Mouse (Mus musculus): ENCODE results near the gene Gm9573.

Gm9573 gene

DNA sequence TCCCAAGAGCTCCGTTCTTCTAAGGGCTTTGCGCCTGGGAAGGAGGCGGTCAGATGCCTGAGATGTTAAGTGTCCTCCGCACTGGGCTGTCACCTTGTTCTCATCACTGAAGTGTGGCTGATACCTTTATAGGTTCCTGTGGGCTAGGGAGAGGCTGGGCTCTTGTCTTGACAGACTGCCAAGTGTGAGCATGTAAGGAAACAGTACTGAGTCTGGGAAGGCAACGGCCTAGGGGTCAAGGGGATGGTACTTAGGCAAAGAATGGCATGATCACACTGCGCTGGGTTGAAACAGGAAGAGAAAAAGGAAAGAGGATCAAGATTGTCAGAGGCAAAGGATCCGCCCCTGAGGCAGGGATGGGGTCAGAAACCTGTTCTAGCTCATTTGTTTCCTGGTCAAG lies at the start of gene Gm9573:
Gene Gm9573, minus strand, starts transcription at position 101 of the 400 bp plus-strand sequence.
- in situ Hi-C loops (cut with MboI, MseI), result no loop called here

DNA sequence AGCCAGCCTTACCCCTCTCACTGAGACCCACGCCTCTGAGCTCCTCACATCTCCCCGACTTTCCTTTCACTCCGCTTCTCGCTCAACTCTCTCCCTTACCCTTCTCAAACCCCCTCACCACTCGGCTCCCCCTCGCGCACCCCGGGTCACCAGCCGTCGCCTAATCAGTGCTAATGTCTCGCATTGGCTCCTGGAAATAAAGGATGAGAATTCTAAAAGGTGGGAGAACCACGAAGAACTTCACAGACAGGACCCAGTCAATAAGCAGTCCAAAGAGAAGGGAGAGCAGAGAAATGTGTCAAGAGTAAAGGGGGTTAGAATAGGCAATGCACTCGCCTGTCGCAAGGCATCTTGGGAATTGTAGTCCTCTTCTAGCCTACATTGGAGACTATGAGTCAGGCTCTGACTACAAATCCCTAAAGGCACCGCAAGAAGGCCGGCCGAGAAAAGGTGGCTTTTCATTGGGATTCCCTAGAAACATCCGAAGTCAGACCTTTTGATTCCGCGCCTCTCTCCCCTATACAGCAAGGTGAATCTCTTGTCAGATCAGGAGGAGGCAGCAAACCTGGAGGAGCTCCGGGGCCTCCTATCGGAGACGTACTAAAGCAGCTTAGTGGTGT lies 47.1 kb upstream of the Gm9573 start, which contains the start of gene Gtf2h4:
Gene Gtf2h4, minus strand, starts transcription at position 324 of the 620 bp plus-strand sequence.
- in situ Hi-C loops (cut with MboI, MseI), result loop anchor here (5.0 kb wide), 1 partner anchor 34 kb away; no protein-coding TSS in a partner anchor

DNA sequence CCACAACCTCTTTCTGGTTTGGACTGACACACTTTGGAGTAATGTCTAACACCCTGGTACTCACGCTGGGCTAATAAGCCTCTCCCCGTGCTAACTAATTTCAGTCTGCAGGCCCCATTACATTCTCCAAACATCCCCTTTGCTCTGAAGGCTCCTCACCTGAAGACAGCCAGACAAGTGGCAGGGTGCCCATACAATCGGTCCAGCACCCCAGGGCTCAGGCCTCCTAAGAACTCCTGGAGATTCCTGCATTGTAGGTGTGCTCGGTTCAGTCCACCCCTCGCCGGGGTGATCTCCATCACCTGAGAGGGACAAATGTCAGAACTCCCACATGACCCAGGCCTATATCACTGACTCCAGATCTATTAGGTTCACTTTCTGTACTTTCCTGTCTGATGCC lies 46.1 kb upstream of the Gm9573 start:
- in situ Hi-C loops (cut with MboI, MseI), result loop anchor here (5.0 kb wide), 1 partner anchor 35 kb away; no protein-coding TSS in a partner anchor

DNA sequence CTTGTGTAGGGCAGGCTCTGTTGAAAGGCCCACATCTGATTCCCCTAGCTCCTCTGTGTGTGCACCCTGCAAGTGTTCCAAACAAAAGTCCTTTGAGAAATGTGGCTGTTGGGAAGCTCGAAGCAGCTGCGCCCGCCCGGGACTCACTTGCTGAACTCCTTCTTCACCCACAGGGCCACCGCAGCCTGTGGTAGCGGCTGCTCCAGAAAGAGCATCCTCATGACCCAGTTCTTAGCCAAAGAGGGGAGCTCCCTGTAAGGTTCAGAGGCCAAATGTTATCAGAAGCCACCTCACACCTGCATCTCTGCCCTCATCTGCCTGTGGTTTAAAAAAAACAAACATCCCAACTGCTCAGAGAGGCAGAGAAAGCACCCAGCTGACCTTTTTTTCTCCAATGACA lies 45.4 kb upstream of the Gm9573 start:
- in situ Hi-C loops (cut with MboI, MseI), result loop anchor here (5.0 kb wide), 1 partner anchor 35 kb away; no protein-coding TSS in a partner anchor

DNA sequence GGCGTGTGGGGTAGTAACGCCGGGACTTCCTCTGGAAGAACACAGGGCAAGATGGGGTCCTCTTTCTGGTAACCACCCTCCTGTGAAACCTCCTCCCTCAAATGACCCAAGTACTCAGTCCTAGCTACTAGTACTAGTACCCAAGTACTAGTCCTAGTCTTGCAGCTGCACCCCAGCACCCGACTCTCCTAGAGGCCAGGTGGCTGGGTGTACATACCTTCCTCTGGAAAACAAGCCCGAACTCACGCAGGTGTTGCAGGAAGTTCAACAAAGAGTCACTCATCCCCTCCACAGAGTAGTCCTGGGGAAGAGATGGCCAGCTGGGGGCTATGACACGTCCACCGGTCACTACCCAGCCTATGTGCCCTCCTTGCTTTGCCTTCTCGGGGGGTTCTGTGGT lies 43.3 kb upstream of the Gm9573 start:
- in situ Hi-C loops (cut with MboI, MseI), result loop anchor here (5.0 kb wide), 1 partner anchor 38 kb away; no protein-coding TSS in a partner anchor

DNA sequence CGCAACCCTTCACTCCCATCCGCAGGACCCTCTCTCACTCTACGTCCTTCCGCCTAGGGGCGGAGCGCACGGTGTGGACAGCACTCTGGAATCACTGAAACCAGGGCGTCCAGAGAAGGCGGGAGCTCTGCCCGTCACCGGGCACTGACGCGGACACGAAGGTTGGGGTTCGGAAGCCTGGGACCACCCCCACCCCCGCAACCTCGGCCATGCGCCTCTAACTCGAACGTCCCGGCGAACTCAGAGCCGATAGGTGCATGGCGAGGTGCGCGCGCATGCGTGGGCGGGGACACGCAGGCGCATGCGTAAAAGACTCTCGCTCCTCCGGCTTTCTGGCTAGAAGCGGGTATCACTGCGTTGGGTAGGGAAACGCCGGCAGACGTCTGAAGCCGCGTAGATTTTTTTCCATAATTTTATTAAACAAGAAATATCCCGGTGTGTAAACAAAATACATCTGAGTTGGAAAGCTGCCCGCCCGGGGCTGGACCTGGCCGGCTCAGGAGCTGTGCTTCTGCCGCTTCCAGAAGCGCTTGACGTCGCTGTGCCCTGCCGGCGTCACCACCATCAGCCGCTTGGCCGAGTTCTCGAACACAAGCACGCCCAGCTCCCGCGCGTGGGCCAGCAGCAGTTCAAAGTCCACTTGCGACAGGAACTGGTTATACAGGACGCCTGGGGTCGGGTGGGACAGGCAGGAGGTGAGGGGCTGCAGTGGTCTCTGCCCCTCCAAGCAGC lies 41.1 kb upstream of the Gm9573 start, which contains the start of gene Vars2:
Gene Vars2, minus strand, starts transcription at position 259 of the 732 bp plus-strand sequence.
- in situ Hi-C loops (cut with MboI, MseI), result no loop called here

DNA sequence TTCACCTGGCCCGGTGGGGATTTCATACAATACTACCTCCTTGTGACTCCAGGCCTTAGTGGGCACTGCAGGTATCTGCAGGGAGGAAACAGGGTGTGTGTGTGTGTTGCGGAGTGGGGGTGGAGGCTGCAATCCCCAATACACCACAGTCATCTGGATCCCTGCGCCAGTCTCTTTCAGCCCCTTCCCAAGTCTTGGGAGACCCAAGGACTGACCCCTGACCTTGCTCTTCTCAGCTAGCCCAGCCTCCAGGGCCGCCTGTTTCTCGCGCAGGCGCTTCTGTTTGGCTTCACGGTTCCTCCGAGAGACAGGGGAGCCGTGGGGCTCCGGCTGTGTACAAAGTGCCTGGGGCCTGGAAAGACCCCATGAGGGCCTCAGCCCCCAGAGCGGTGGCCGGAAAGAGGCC lies 40.4 kb upstream of the Gm9573 start:
- in situ Hi-C loops (cut with MboI, MseI), result no loop called here

DNA sequence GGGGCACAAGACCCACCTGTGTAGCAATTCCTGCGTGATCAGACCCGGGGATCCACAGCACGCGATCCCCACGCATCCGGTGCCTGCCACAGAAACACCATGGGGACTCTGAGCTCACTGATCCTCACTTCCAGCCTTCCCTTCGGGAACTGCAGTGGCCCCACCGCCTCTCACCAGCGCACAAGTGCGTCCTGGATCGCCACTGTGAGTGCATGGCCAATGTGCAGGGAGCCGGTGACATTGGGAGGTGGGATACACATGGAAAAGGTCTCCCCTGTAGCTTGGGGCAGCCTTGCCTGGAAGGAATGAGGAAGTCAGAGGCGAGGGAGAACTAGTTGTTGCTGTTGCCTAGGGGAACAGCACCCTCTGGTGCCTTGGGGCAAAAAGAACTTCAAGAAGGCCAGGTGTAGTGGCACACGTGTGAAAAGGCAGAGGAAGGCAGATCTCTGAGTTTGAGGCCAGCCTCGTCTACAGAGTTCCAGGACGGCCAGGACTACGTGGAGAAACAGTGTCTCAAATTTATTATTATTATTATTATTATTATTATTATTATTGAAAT lies 39.6 kb upstream of the Gm9573 start:
- in situ Hi-C loops (cut with MboI, MseI), result no loop called here

DNA sequence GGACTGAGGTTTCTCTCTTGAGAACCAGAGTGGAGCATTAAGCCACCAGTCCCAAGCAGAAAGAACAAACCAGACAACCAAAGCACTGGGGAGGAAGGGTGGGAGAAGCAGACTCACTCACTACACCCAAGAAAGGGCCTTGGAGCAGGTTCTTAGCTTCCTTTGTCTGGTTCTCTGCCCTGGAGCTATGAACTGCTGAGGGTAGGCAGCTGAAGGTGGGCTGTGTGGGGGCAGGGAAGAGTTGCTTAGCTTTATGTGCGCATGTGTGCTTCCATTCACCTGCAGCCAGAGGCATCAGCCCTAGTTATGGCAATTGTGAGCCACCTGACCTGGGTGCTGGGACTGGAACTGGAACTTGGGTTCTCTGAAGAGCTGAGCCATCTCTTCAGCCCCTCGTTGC lies 26.6 kb upstream of the Gm9573 start:
- in situ Hi-C loops (cut with MboI, MseI), result no loop called here

DNA sequence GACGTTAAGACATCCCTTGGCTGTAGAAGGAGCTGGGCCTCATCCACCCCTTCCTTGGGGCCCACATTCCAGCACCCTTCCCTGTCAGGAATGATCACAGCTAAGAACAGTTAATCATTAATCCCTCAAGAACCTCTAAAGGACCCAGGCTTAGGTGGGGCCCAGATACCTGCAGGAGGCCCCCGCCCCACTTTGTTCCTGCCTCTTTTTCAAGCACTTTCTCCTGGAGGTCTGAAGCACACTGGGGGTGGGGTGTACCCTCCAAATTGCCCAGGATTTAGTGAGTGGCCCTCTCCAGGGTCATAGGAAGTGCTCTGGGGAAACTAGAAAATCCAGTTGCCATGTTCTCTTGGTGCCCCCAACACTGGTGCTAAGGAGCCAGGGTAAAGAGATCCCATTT lies 23.0 kb upstream of the Gm9573 start:
- in situ Hi-C loops (cut with MboI, MseI), result no loop called here

DNA sequence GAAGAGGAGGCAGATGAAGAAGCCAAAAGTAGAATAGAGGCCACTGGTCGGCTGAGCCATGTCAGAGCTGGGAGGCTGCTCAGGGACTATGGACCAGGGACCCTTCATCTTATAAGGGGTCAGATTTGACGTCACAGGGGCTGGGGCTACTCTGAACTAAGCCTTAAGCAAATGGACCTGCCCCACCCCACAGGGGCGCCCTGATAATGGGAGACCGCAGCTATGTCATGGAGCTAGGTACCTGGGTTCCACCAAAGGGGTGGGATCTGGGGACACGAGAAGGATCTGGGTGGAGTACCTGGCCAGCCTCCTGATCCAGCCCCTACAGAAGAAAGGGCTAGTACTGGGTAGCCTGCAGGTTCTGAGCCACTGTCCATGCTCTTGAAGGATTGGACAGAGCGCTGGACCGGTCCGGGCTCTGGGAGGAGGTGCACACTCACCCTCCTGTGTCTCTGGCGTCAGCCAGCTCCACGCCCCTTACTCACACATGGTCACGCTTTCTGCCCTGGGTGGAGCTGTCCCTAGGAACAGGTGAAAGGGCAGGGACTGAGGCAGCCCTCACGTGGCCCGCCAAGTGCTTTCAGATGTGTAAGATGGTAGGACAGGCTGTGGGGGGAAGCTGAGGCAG lies 17.3 kb upstream of the Gm9573 start, which contains the start of gene Mucl3:
Gene Mucl3, minus strand, starts transcription at position 87 of the 628 bp plus-strand sequence.
- in situ Hi-C loops (cut with MboI, MseI), result no loop called here

DNA sequence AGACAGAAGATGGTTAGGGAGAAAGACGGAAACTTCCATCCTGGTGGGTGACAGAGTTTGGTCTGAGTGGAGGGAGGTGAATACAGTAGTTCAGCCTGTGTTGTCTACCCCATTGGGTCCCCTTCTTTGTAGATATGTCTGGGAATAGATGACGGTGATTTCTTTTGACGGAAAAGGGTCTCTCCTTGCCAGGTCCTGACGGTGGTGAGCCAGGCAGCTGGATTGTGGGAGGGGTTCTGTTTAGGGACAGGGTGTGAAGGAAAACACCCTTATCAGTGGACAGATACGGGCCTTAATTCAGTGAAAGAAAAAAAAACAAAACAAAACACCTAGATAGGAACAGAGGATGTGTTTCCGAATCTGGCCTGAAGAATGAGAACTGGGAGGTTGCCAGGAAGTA lies 12.9 kb upstream of the Gm9573 start:
- in situ Hi-C loops (cut with MboI, MseI), result loop anchor here (5.0 kb wide), 1 partner anchor 98 kb away; no protein-coding TSS in a partner anchor

DNA sequence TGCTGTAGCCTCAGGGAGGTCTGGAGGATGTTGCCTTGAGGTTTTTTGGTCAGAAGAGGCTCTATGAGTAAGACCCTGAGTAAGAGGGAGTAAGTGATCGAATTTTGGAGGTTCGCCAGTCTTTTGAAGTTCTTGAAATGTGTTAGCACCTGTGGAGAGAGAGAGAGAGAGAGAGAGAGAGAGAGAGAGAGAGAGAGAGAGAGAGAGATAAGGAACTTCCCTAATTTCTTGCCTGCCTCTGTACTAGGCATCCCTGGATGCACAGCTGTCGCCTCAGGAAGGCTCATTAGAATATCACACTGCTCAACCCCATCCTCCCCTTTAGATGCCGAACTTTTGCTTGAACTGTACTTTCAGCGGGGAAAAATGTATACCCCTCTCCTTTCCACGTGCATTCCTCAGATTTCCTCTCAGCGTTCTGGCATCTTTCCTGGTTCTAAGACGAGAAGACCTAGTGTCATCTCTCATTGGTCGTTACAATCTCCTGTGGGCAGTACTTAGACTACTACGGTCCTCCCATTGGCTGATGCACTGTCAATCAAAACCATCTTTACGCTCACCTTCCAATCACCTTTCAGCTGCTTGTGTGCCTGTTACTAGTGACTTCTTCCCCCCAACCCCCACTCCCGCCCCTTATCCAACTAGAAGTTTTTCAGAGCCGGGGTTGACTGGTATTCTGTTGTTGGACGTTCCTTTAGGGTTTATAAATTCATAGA lies 12.2 kb upstream of the Gm9573 start:
- in situ Hi-C loops (cut with MboI, MseI), result loop anchor here (5.0 kb wide), 1 partner anchor 99 kb away; no protein-coding TSS in a partner anchor

DNA sequence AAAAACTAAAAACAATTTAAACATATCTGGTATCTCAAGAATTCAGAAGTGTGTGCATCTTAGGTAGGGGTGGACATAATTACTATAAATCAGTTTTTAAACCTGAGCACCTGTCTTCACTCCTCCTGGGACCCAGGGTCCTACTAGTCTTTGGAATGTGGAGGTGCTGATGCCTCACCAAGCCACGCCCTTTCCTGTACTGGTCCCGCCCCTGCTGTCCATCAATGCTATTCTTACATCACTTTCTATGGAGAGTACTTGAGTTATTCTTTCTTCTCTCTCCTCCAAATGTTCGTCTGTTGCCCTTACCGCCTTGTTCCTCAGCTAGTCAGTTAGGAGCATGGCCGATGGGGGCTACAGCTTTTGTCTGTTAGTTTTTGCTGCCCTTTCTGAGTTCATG lies 9.9 kb upstream of the Gm9573 start:
- in situ Hi-C loops (cut with MboI, MseI), result loop anchor here (5.0 kb wide), 1 partner anchor 101 kb away; no protein-coding TSS in a partner anchor

DNA sequence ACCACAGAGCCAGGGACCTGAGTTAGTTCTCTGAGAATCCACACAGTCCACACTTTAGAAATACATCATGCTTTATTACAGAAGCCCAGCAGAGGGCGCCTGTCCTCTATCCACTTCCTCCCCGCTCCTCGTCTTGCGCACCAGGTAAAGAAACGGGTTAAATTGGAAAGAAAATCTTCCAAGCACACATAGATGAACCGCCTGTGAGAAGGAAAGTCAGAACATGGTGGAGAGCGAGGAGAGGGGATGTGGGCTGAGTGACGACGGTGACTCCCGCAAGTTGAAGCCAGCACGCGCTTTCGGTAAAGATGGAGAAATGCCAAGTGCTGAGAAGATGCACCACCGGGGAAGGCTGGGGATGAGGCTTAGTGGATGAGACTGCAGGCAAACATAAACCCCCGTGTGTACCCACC lies 9.3 kb upstream of the Gm9573 start:
- in situ Hi-C loops (cut with MboI, MseI), result loop anchor here (5.0 kb wide), 1 partner anchor 102 kb away; no protein-coding TSS in a partner anchor

DNA sequence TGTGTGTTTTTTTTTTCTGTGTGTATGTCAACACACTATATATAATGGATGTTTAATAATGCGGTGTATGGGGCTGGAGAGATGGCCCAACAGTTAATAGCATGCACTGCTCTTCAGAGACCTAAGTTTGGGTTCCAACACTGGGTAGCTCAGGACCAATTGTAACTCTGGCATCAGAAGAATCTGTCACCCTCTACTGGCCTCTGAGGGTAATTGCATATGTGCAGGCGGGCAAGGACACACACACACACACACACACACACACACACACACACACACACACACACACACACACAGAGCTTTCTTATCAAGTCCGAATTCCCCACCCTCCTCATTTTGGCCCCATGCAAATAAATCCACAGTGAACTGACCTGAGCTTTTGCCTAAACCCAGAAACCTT lies 8.8 kb upstream of the Gm9573 start:
- in situ Hi-C loops (cut with MboI, MseI), result loop anchor here (5.0 kb wide), 1 partner anchor 102 kb away; no protein-coding TSS in a partner anchor

DNA sequence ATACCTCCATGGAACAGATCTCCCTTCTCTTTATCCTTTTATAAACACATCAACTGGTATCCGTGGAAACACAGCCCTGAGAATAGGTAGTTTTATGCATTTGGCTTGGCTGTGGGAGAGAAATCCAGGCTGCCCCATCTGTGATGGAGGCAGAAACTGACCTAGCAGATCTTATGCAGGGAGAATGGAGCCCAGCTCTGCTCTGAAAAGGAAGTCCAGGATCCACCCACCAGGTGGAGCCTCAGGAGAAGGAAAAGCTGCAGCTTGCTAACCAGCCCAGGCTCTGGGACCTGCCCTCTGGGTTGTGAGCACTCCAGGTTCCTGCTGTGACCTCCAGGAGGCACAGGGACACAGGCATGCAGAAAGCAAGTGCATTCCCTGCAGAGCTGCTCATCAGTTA lies 7.6 kb upstream of the Gm9573 start:
- in situ Hi-C loops (cut with MboI, MseI), result loop anchor here (5.0 kb wide), 1 partner anchor 47 kb away; no protein-coding TSS in a partner anchor

DNA sequence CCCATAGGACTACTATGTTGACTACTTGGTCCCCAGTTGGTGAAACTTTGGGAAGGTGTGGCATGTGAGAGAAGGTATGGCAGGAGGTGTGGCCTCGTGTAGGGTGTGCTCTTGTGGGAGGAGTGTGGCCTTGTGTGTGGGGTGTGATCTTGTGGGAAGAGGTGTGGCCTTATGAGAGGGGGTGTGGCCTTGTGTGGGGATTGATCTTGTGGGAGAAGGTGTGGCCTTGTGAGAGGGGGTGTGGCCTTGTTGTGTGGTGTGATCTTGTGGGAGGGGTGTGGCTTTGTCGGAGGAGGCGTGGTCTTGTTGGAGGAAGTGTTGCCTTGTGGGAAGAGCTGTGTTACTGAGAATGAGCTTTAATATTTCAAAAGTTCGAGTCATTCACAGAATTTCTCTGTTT lies 9.3 kb downstream of the Gm9573 start:
- in situ Hi-C loops (cut with MboI, MseI), result loop anchor here (5.0 kb wide), 1 partner anchor 65 kb away; the partner anchor contains the start of gene Cdsn

DNA sequence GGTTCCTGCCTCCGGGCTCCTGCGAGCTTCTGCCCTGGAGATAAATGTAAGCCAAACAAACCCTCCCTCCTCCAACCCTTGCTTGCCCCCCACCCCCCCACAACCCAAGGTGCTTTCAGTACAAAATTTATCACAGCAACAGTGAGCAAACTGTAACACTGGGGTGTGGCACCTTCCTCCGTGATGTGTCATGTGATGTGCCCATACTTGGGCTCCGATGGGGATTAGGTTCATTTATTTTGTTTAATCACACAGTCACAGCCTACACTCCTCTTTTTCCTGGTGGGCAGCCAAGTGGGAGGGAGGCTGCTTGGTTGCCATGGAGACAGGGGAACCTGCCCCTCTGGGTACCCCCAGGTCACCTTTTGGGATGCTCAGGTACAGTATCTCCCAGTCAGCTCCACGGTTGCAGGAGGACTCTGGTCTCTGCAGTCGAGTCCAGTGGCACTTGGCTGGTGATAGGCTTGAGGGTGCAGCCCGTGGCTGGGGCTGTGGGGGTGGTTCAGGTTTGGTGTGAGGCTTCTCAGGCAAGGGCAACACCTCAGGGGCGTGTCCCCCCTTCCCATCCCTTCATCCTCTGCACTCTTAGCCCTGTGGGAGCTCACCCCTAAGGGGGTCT lies 24.6 kb downstream of the Gm9573 start:
- in situ Hi-C loops (cut with MboI, MseI), result no loop called here

DNA sequence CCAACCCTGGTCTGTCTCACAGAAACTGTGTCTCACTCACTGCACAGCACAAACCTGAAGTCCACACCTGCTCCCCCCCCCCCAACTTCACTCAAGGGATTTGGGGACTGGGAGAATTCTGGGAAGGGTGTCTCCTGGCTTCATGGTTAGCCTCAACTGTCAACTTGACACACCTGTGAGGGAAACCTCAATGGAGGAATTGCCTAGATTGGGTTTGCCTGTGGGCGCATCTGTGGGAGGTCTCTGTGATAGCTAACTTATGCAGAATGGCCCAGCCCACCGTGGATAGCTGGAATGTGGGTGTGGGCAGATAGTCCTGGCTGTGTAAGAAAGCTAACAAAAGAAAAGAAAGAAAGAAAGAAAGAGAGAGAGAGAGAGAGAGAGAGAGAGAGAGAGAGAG lies 25.2 kb downstream of the Gm9573 start, which contains the start of gene Sfta2:
Gene Sfta2, plus strand, starts transcription at position 301 of the 400 bp plus-strand sequence.
- in situ Hi-C loops (cut with MboI, MseI), result no loop called here
